Mouse (Mus musculus) megakaryocyte, embryonic 14.5 days (primary cell): Measurements from ENCODE around the gene Mfrp. TPM values are rescaled to one million over a fixed set of nuclear protein-coding genes. Genes with fewer than 3 reads are reported as not detected.

Experiments used
- H3K27me3 ChIP-seq: replicated peaks from 2 replicates; pipeline ENCODE3; 2012; ENCODE audit warnings: inconsistent platforms
- H3K36me3 ChIP-seq: replicated peaks from 2 replicates; pipeline ENCODE3; 2012; ENCODE audit warnings: low read length, inconsistent platforms, mixed read lengths
- H3K4me1 ChIP-seq: 2 replicates; pipeline ENCODE4 v1.6.1; 2012; ENCODE audit warnings: inconsistent platforms
- H3K4me3 ChIP-seq: replicated peaks from 2 replicates; pipeline ENCODE3; 2012; ENCODE audit warnings: moderate library complexity, mild to moderate bottlenecking, inconsistent platforms
- H3K9me3 ChIP-seq: 2 replicates; pipeline ENCODE4 v1.6.1; 2012; ENCODE audit warnings: inconsistent platforms
- FLI1 ChIP-seq: IDR thresholded peaks from 2 replicates; pipeline ENCODE4 v1.6.1; 2012; ENCODE audit warnings: low read length, inconsistent platforms, mixed read lengths
- GATA1 ChIP-seq: IDR thresholded peaks from 3 replicates; pipeline ENCODE4 v1.6.1; 2012; ENCODE audit warnings: mixed read lengths, low read length, inconsistent platforms, borderline replicate concordance
- polyA plus RNA-seq: library from polyadenylated mRNA; stranded (reverse); fragments of >175 nt; gene quantifications from 2 replicates; pipeline ENCODE4 v1.2.3, GENCODE M21; 2012; ENCODE audit warnings: low replicate concordance; ENCODE audit not compliant: insufficient read depth

The Mfrp gene
- polyA plus RNA-seq, result not detected in 2 replicates

GRCm38 (mm10) chr9:44101490-44101889, at the start of gene Mfrp:
Gene Mfrp (plus strand): TSS chr9:44101729.
- H3K36me3 ChIP-seq, result peaks cover 37% of the 10 kb centered on the region
- TF ChIP-seq FLI1 (no peak), GATA1 (no peak)
- H3K4me1 ChIP-seq, result peaks cover 24% of the 10 kb centered on the region; the same call in 1 of the 2 replicates
- peaks cover 2% of the 10 kb centered on the region for H3K27me3 ChIP-seq
- no peaks in the 10 kb centered on the region for H3K9me3 ChIP-seq
- H3K4me3 ChIP-seq, result no peak within 1 kb of the TSS

- H3K4me1 ChIP-seq, result no peaks in the 10 kb centered on the region; the same call in 1 of the 2 replicates
- TF ChIP-seq GATA1 (no peak), FLI1 (no peak)
- peaks cover 52% of the 10 kb centered on the region for H3K27me3 ChIP-seq
- no peaks in the 10 kb centered on the region for H3K36me3 ChIP-seq
- H3K4me3 ChIP-seq, result no peak overlapping the region
- peaks cover 17% of the 10 kb centered on the region for H3K9me3 ChIP-seq
Observed at GRCm38 (mm10) chr9:44052855-44053254, 48.7 kb upstream of the Mfrp start.

- TF ChIP-seq GATA1 (no peak), FLI1 (no peak)
- peaks cover 17% of the 10 kb centered on the region for H3K9me3 ChIP-seq
Observed at GRCm38 (mm10) chr9:44053936-44054335, 47.6 kb upstream of the Mfrp start.

GRCm38 (mm10) chr9:44058606-44059005, 42.9 kb upstream of the Mfrp start:
- Histone ChIP-seq H3K36me3 (no peaks in the 10 kb centered on the region), H3K4me3 (no peak overlapping the region), H3K4me1 (no peaks in the 10 kb centered on the region), H3K9me3 (peaks cover 17% of the 10 kb centered on the region), H3K27me3 (peaks cover 46% of the 10 kb centered on the region)
- TF ChIP-seq FLI1 (no peak), GATA1 (no peak)

More at GRCm38 (mm10) chr9:44053936-44054335, 47.6 kb upstream of the Mfrp start:
- Histone ChIP-seq H3K36me3 (no peaks in the 10 kb centered on the region), H3K4me3 (no peak overlapping the region), H3K27me3 (peaks cover 53% of the 10 kb centered on the region), H3K4me1 (no peaks in the 10 kb centered on the region)

- peaks cover 40% of the 10 kb centered on the region for H3K27me3 ChIP-seq
- no peak overlapping the region for H3K4me3 ChIP-seq
- peaks cover 16% of the 10 kb centered on the region for H3K4me1 ChIP-seq
- no peaks in the 10 kb centered on the region for H3K36me3 ChIP-seq
- no peaks in the 10 kb centered on the region for H3K9me3 ChIP-seq
- TF ChIP-seq FLI1, result no peak
- TF ChIP-seq GATA1, result no peak
Observed at GRCm38 (mm10) chr9:44065177-44065576, 36.4 kb upstream of the Mfrp start.

GRCm38 (mm10) chr9:44066785-44067225, 34.7 kb upstream of the Mfrp start, which contains the start of gene Usp2:
Gene Usp2 (plus strand): TSS chr9:44067021.
- peaks cover 50% of the 10 kb centered on the region for H3K27me3 ChIP-seq
- H3K4me3 ChIP-seq, result peak within 1 kb of the TSS; percentile 94
- no peaks in the 10 kb centered on the region for H3K36me3 ChIP-seq
- H3K9me3 ChIP-seq, result no peaks in the 10 kb centered on the region
- TF ChIP-seq FLI1, result no peak
- peaks cover 27% of the 10 kb centered on the region for H3K4me1 ChIP-seq

GRCm38 (mm10) chr9:44067241-44067959, 34.1 kb upstream of the Mfrp start:
- TF ChIP-seq GATA1 (no peak), FLI1 (no peak)
- Histone ChIP-seq H3K4me3 (peak overlapping the region; percentile 94), H3K9me3 (no peaks in the 10 kb centered on the region), H3K36me3 (no peaks in the 10 kb centered on the region), H3K27me3 (peaks cover 54% of the 10 kb centered on the region), H3K4me1 (peaks cover 33% of the 10 kb centered on the region)

- TF ChIP-seq GATA1, result no peak
- TF ChIP-seq FLI1, result no peak
- no peaks in the 10 kb centered on the region for H3K36me3 ChIP-seq
- H3K4me3 ChIP-seq, result no peak overlapping the region
- no peaks in the 10 kb centered on the region for H3K9me3 ChIP-seq
- H3K4me1 ChIP-seq, result peaks cover 35% of the 10 kb centered on the region
- peaks cover 58% of the 10 kb centered on the region for H3K27me3 ChIP-seq
Observed at GRCm38 (mm10) chr9:44067960-44068330, 33.6 kb upstream of the Mfrp start.

GRCm38 (mm10) chr9:44069252-44069651, 32.3 kb upstream of the Mfrp start:
- Histone ChIP-seq H3K9me3 (no peaks in the 10 kb centered on the region), H3K4me3 (no peak overlapping the region), H3K36me3 (no peaks in the 10 kb centered on the region), H3K27me3 (peaks cover 54% of the 10 kb centered on the region), H3K4me1 (peaks cover 35% of the 10 kb centered on the region)
- TF ChIP-seq GATA1 (no peak), FLI1 (no peak)

GRCm38 (mm10) chr9:44070113-44070843, 31.3 kb upstream of the Mfrp start:
- TF ChIP-seq FLI1 (no peak), GATA1 (no peak)

More at GRCm38 (mm10) chr9:44070113-44070843, 31.3 kb upstream of the Mfrp start:
- peaks cover 35% of the 10 kb centered on the region for H3K4me1 ChIP-seq
- peaks cover 62% of the 10 kb centered on the region for H3K27me3 ChIP-seq
- H3K4me3 ChIP-seq, result no peak overlapping the region
- no peaks in the 10 kb centered on the region for H3K9me3 ChIP-seq
- H3K36me3 ChIP-seq, result no peaks in the 10 kb centered on the region
